Mouse (Mus musculus): Measurements from ENCODE around the gene Catip. TPM values are rescaled to one million over a fixed set of nuclear protein-coding genes. Genes with fewer than 3 reads are reported as not detected.
"Not testable (repeated sequence)": the region's sequence is repeated elsewhere in the genome, so short reads cannot be mapped to it uniquely, and the experiment has no call there.

The Catip gene
- polyA plus RNA-seq, 1 experiment: 0.59 TPM

GRCm38 (mm10) chr1:74332241-74332763 is 29.6 kb upstream of the Catip start:
- peaks cover 49% of the 10 kb centered on the region for H3K4me1 ChIP-seq
- H3K27me3 ChIP-seq (replicated peaks): peaks cover 28% of the 10 kb centered on the region
- peaks cover 10% of the 10 kb centered on the region for H3K36me3 ChIP-seq (replicated peaks; ENCODE audit: low read length)
- peak overlapping the region; percentile 90 for H3K4me3 ChIP-seq (replicated peaks)
- peaks cover 12% of the 10 kb centered on the region for H3K9me3 ChIP-seq
- TF ChIP-seq GATA1 (IDR thresholded peaks at IDR 0.05; ENCODE audit: borderline replicate concordance, low read length) (no peak), FLI1 (IDR thresholded peaks at IDR 0.05; ENCODE audit: low read length) (no peak)

GRCm38 (mm10) chr1:74332930-74333329 is 29.0 kb upstream of the Catip start:
- peaks cover 12% of the 10 kb centered on the region for H3K9me3 ChIP-seq
- H3K4me1 ChIP-seq: peaks cover 51% of the 10 kb centered on the region
- H3K36me3 ChIP-seq (replicated peaks; ENCODE audit: low read length): peaks cover 10% of the 10 kb centered on the region
- peak overlapping the region; percentile 90 for H3K4me3 ChIP-seq (replicated peaks)
- peaks cover 29% of the 10 kb centered on the region for H3K27me3 ChIP-seq (replicated peaks)
- TF ChIP-seq FLI1 (IDR thresholded peaks at IDR 0.05; ENCODE audit: low read length): no peak
- no peak for TF ChIP-seq GATA1 (IDR thresholded peaks at IDR 0.05; ENCODE audit: borderline replicate concordance, low read length)

- Histone ChIP-seq H3K36me3 (replicated peaks; ENCODE audit: low read length) (no peaks in the 10 kb centered on the region), H3K4me1 (peaks cover 68% of the 10 kb centered on the region), H3K4me3 (replicated peaks) (no peak overlapping the region), H3K9me3 (0 out of 2 replicates have a peak, but pooled peaks cover 3% of the 10 kb centered on the region), H3K27me3 (replicated peaks) (peaks cover 43% of the 10 kb centered on the region)
- TF ChIP-seq FLI1 (IDR thresholded peaks at IDR 0.05; ENCODE audit: low read length) (no peak), GATA1 (IDR thresholded peaks at IDR 0.05; ENCODE audit: borderline replicate concordance, low read length) (no peak)
Observed at GRCm38 (mm10) chr1:74334607-74335006, 27.3 kb upstream of the Catip start.

- TF ChIP-seq GATA1 (IDR thresholded peaks at IDR 0.05; ENCODE audit: borderline replicate concordance, low read length) (no peak), FLI1 (IDR thresholded peaks at IDR 0.05; ENCODE audit: low read length) (no peak)
- Histone ChIP-seq H3K4me3 (replicated peaks) (no peak overlapping the region), H3K36me3 (replicated peaks; ENCODE audit: low read length) (no peaks in the 10 kb centered on the region), H3K9me3 (0 out of 2 replicates have a peak, but pooled peaks cover 3% of the 10 kb centered on the region), H3K4me1 (peaks cover 70% of the 10 kb centered on the region), H3K27me3 (replicated peaks) (peaks cover 46% of the 10 kb centered on the region)
Observed at GRCm38 (mm10) chr1:74335033-74335432, 26.9 kb upstream of the Catip start.

- Histone ChIP-seq H3K9me3 (peaks cover 8% of the 10 kb centered on the region; the same call in 1 of the 2 replicates), H3K27me3 (replicated peaks) (peaks cover 50% of the 10 kb centered on the region), H3K4me1 (peaks cover 70% of the 10 kb centered on the region), H3K4me3 (replicated peaks) (no peak overlapping the region), H3K36me3 (replicated peaks; ENCODE audit: low read length) (no peaks in the 10 kb centered on the region)
- TF ChIP-seq FLI1 (IDR thresholded peaks at IDR 0.05; ENCODE audit: low read length) (no peak), GATA1 (IDR thresholded peaks at IDR 0.05; ENCODE audit: borderline replicate concordance, low read length) (no peak)
Observed at GRCm38 (mm10) chr1:74335436-74336170, 26.3 kb upstream of the Catip start.

GRCm38 (mm10) chr1:74337241-74337771 is 24.6 kb upstream of the Catip start:
- H3K36me3 ChIP-seq (replicated peaks; ENCODE audit: low read length): no peaks in the 10 kb centered on the region
- no peak overlapping the region for H3K4me3 ChIP-seq (replicated peaks)
- H3K9me3 ChIP-seq: peaks cover 8% of the 10 kb centered on the region; the same call in 1 of the 2 replicates
- H3K4me1 ChIP-seq: peaks cover 61% of the 10 kb centered on the region
- H3K27me3 ChIP-seq (replicated peaks): peaks cover 53% of the 10 kb centered on the region
- TF ChIP-seq FLI1 (IDR thresholded peaks at IDR 0.05; ENCODE audit: low read length) (no peak), GATA1 (IDR thresholded peaks at IDR 0.05; ENCODE audit: borderline replicate concordance, low read length) (no peak)

- TF ChIP-seq FLI1 (IDR thresholded peaks at IDR 0.05; ENCODE audit: low read length) (no peak), GATA1 (IDR thresholded peaks at IDR 0.05; ENCODE audit: borderline replicate concordance, low read length) (no peak)
- peaks cover 54% of the 10 kb centered on the region for H3K27me3 ChIP-seq (replicated peaks)
- H3K9me3 ChIP-seq: peaks cover 8% of the 10 kb centered on the region; the same call in 1 of the 2 replicates
- H3K4me1 ChIP-seq: peaks cover 59% of the 10 kb centered on the region
- H3K4me3 ChIP-seq (replicated peaks): no peak overlapping the region
- H3K36me3 ChIP-seq (replicated peaks; ENCODE audit: low read length): no peaks in the 10 kb centered on the region
Observed at GRCm38 (mm10) chr1:74338013-74338412, 23.9 kb upstream of the Catip start.

- Histone ChIP-seq H3K27me3 (replicated peaks) (peaks cover 53% of the 10 kb centered on the region), H3K9me3 (peaks cover 8% of the 10 kb centered on the region; the same call in 1 of the 2 replicates), H3K4me3 (replicated peaks) (no peak overlapping the region), H3K36me3 (replicated peaks; ENCODE audit: low read length) (no peaks in the 10 kb centered on the region), H3K4me1 (peaks cover 60% of the 10 kb centered on the region)
- TF ChIP-seq FLI1 (IDR thresholded peaks at IDR 0.05; ENCODE audit: low read length) (no peak), GATA1 (IDR thresholded peaks at IDR 0.05; ENCODE audit: borderline replicate concordance, low read length) (no peak)
Observed at GRCm38 (mm10) chr1:74338626-74339025, 23.3 kb upstream of the Catip start.

GRCm38 (mm10) chr1:74339917-74340316 is 22.0 kb upstream of the Catip start:
- H3K4me1 ChIP-seq: peaks cover 69% of the 10 kb centered on the region
- H3K27me3 ChIP-seq (replicated peaks): peaks cover 57% of the 10 kb centered on the region
- no peak for TF ChIP-seq FLI1 (IDR thresholded peaks at IDR 0.05; ENCODE audit: low read length)
- TF ChIP-seq GATA1 (IDR thresholded peaks at IDR 0.05; ENCODE audit: borderline replicate concordance, low read length): no peak
- H3K9me3 ChIP-seq: peaks cover 8% of the 10 kb centered on the region; the same call in 1 of the 2 replicates
- H3K36me3 ChIP-seq (replicated peaks; ENCODE audit: low read length): no peaks in the 10 kb centered on the region
- H3K4me3 ChIP-seq (replicated peaks): no peak overlapping the region

GRCm38 (mm10) chr1:74340361-74340764 is 21.5 kb upstream of the Catip start:
- H3K4me3 ChIP-seq (replicated peaks): no peak overlapping the region
- TF ChIP-seq GATA1 (IDR thresholded peaks at IDR 0.05; ENCODE audit: borderline replicate concordance, low read length) (no peak), FLI1 (IDR thresholded peaks at IDR 0.05; ENCODE audit: low read length) (no peak)
- H3K4me1 ChIP-seq: peaks cover 65% of the 10 kb centered on the region
- peaks cover 56% of the 10 kb centered on the region for H3K27me3 ChIP-seq (replicated peaks)
- H3K36me3 ChIP-seq (replicated peaks; ENCODE audit: low read length): no peaks in the 10 kb centered on the region
- peaks cover 8% of the 10 kb centered on the region; the same call in 1 of the 2 replicates for H3K9me3 ChIP-seq

- H3K4me3 ChIP-seq (replicated peaks); H3K9me3 ChIP-seq; H3K36me3 ChIP-seq (replicated peaks; ENCODE audit: low read length): not testable (repeated sequence)
- Histone ChIP-seq H3K4me1 (peaks cover 64% of the 10 kb centered on the region), H3K27me3 (replicated peaks) (peaks cover 52% of the 10 kb centered on the region)
Observed at GRCm38 (mm10) chr1:74340992-74341391, 20.9 kb upstream of the Catip start.
